Mouse (Mus musculus) midbrain, embryonic 16.5 days (tissue): ENCODE measurements around the gene Csf3. TPM values are rescaled to one million over a fixed set of nuclear protein-coding genes. Genes with fewer than 3 reads are reported as not detected.
A peak's percentile ranks its signal among the peaks of the same experiment; 100 is the strongest.
"Not testable (repeated sequence)": the region's sequence is repeated elsewhere in the genome, so short reads cannot be mapped to it uniquely, and the experiment has no call there.

Source experiments
- ATAC-seq: fragments of 200-750 bp; cut with Nextera tagmentation; 2 replicates; pipeline ENCODE4 v1.8.0; 2017; ENCODE audit warnings: moderate TSS enrichment
- H3K27ac ChIP-seq: fragments of 300-500 bp; sonication (generic); 2 replicates; pipeline ENCODE4 v1.5.1; 2014; ENCODE audit warnings: mild to moderate bottlenecking, low read length, mixed read lengths
- H3K27me3 ChIP-seq: fragments of 300-500 bp; sonication (generic); 2 replicates; pipeline ENCODE4 v1.6.1; 2014; ENCODE audit warnings: low read depth, low read length, mixed read lengths; ENCODE audit not compliant: control insufficient read depth, insufficient read depth
- H3K36me3 ChIP-seq: fragments of 300-500 bp; sonication (generic); 2 replicates; pipeline ENCODE4 v1.6.1; 2014; ENCODE audit warnings: mild to moderate bottlenecking, low read length, moderate library complexity, mixed read lengths; ENCODE audit not compliant: control insufficient read depth, insufficient read depth
- H3K4me1 ChIP-seq: fragments of 300-500 bp; sonication (generic); 2 replicates; pipeline ENCODE4 v1.6.1; 2014; ENCODE audit warnings: mild to moderate bottlenecking, low read length, mixed read lengths; ENCODE audit not compliant: control insufficient read depth, insufficient read depth
- H3K4me2 ChIP-seq: fragments of 300-500 bp; sonication (generic); 2 replicates; pipeline ENCODE4 v1.6.1; 2014; ENCODE audit warnings: mild to moderate bottlenecking, low read length, mixed read lengths
- H3K4me3 ChIP-seq: fragments of 300-500 bp; sonication (generic); 2 replicates; pipeline ENCODE4 v1.5.1; 2014; ENCODE audit warnings: low read depth, mild to moderate bottlenecking, low read length, moderate library complexity, mixed read lengths
- H3K9ac ChIP-seq: fragments of 300-500 bp; sonication (generic); 2 replicates; pipeline ENCODE4 v1.6.1; 2014; ENCODE audit warnings: low read depth, low read length, mixed read lengths
- H3K9me3 ChIP-seq: fragments of 300-500 bp; sonication (generic); replicated peaks from 2 replicates; pipeline ENCODE4 v1.6.1; 2014; ENCODE audit warnings: mild to moderate bottlenecking, low read length, mixed read lengths; ENCODE audit not compliant: control insufficient read depth, poor library complexity, severe bottlenecking
- WGBS: fragments of 180-500 bp; shearing (Covaris S2); extraction: QIAGEN DNeasy Blood & Tissue Kit; methylation state at CpG from one replicate; pipeline ENCODE4 v1.1.7; 2014; 5-methylcytosine and 5-hydroxymethylcytosine counted together
- polyA plus RNA-seq: library from polyadenylated mRNA; unstranded; fragments of >200 nt; fragmentation: Nextera tagmentation; extraction: Ambion mirVana; gene quantifications from 2 replicates; pipeline ENCODE4 v1.2.1, GENCODE M21; 2015

Csf3 gene
- polyA plus RNA-seq, 1 experiment from 2014 or later: not detected

GRCm38 (mm10) chr11:98734020-98734419 is 33.0 kb downstream of the Csf3 start:
- Histone ChIP-seq H3K4me1 (peaks cover 7% of the 10 kb centered on the region), H3K4me3 (no peak overlapping the region), H3K4me2 (no peak overlapping the region), H3K9me3 (no peaks in the 10 kb centered on the region), H3K27ac (no peak overlapping the region), H3K27me3 (no peaks in the 10 kb centered on the region), H3K36me3 (no peaks in the 10 kb centered on the region), H3K9ac (no peak overlapping the region)
- ATAC-seq: no peak
- WGBS: 78% methylated on average over 3 of the region's 3 CpGs

DNA sequence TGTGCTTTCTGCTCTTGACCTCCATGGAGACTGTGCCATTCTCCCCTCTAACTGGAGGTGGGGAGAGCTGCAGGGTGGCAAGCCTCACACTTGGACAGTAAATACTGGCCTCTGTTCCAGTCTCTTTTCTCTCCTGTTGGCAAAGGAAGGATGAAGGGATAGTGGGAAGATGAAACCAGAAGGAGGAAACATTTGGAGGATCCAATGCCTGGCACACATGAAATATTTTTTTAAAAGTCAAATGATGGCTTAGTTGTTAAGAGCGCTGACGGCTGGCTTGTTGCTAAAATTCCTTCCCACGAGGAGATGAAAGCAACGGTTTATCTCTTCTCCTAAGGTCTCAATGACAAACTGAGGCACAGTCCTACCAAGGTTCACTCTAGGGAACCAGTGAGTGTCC is 34.0 kb downstream of the Csf3 start:
- Histone ChIP-seq H3K4me2 (no peak overlapping the region), H3K4me1 (peaks cover 13% of the 10 kb centered on the region), H3K9me3 (no peaks in the 10 kb centered on the region), H3K9ac (no peak overlapping the region), H3K27me3 (no peaks in the 10 kb centered on the region), H3K27ac (no peak overlapping the region), H3K4me3 (no peak overlapping the region), H3K36me3 (no peaks in the 10 kb centered on the region)
- no peak for ATAC-seq
- WGBS: 93% methylated on average over 4 of the region's 4 CpGs

DNA sequence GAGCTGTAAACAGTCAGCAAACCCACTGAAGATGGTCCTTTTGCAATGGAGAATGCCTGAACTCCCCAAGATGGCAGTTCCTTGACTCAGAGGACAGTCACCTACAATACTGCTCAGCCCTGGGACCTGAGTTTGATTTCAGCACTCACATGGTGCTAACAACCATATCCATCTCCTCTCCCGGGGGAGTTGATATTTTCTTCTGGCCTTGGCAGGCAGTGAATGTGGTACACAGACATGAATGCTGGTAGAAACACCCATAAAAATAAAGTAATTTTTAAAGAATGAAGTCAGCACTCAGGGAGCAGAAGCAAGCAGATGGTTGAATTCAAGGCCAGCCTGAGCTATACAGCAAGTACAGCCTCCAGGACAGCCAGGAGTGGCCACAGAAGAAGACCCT is 35.1 kb downstream of the Csf3 start:
- no peaks in the 10 kb centered on the region for H3K27me3 ChIP-seq
- WGBS: 93% methylated on average over 1 of the region's 1 CpGs
- H3K9ac ChIP-seq: no peak overlapping the region
- no peaks in the 10 kb centered on the region for H3K9me3 ChIP-seq
- H3K4me2 ChIP-seq: no peak overlapping the region
- no peak overlapping the region for H3K27ac ChIP-seq
- no peaks in the 10 kb centered on the region for H3K36me3 ChIP-seq
- H3K4me1 ChIP-seq: peaks cover 22% of the 10 kb centered on the region
- no peak overlapping the region for H3K4me3 ChIP-seq
- ATAC-seq: no peak

DNA sequence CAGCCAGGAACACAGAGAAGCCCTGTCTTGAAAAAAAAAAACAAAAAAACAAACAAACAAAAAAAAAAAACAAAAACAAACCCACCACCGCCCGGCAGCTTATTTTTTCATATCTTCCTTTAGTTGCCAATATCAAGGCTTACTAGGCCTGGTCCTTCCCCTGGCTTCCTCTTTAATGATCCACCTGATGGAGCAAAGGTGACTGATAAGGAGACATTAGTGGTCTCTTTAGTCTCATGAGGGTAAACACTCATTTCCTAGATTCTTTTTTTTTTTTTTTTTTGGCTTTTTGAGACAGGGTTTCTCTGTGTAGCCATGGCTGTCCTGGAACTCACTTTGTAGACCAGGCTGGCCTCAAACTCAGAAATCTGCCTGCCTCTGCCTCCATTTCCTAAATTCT is 36.2 kb downstream of the Csf3 start:
- not testable (repeated sequence) for H3K27me3 ChIP-seq, H3K36me3 ChIP-seq, H3K9ac ChIP-seq, H3K4me2 ChIP-seq, H3K27ac ChIP-seq, ATAC-seq, H3K4me3 ChIP-seq, H3K9me3 ChIP-seq
- WGBS: 98% methylated on average over 2 of the region's 2 CpGs
- H3K4me1 ChIP-seq: peaks cover 22% of the 10 kb centered on the region

GRCm38 (mm10) chr11:98738428-98738911 is 37.4 kb downstream of the Csf3 start:
- H3K36me3 ChIP-seq: no peaks in the 10 kb centered on the region
- ATAC-seq: no peak
- no peaks in the 10 kb centered on the region for H3K27me3 ChIP-seq
- peak overlapping the region; percentile 11; the same call in 1 of the 2 replicates for H3K9ac ChIP-seq
- 18% methylated on average over 4 of the region's 4 CpGs for WGBS
- no peaks in the 10 kb centered on the region for H3K9me3 ChIP-seq
- no peak overlapping the region for H3K4me3 ChIP-seq
- H3K27ac ChIP-seq: peak overlapping the region; percentile 56
- H3K4me2 ChIP-seq: peak overlapping the region; percentile 24; the same call in 1 of the 2 replicates
- H3K4me1 ChIP-seq: peaks cover 24% of the 10 kb centered on the region

DNA sequence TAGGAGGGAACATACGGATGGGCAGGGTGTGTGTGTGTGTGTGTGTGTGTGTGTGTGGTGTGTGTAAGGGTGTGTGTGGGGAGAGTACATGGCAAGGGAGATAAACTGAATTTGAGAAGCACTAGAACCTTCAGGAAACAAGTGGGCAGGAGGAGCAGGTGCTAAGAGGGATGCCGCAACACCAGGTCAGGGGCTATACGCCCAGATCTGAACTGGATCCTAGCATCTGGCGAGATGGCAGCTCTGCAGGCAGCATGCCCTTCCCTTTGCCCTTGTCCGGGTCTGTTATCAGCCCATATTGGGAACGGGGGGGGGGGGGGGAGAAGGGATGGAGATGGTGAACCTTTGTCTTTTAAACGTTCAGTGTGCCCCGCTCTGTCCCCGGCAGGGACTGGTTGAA is 37.9 kb downstream of the Csf3 start:
- ATAC-seq: no peak
- H3K9ac ChIP-seq: peak overlapping the region; percentile 11; the same call in 1 of the 2 replicates
- no peaks in the 10 kb centered on the region for H3K36me3 ChIP-seq
- H3K4me1 ChIP-seq: peaks cover 27% of the 10 kb centered on the region
- peak overlapping the region; percentile 56 for H3K27ac ChIP-seq
- H3K9me3 ChIP-seq: no peaks in the 10 kb centered on the region
- H3K27me3 ChIP-seq: no peaks in the 10 kb centered on the region
- no peak overlapping the region for H3K4me3 ChIP-seq
- 55% methylated on average over 8 of the region's 9 CpGs for WGBS
- H3K4me2 ChIP-seq: peak overlapping the region; percentile 24; the same call in 1 of the 2 replicates

DNA sequence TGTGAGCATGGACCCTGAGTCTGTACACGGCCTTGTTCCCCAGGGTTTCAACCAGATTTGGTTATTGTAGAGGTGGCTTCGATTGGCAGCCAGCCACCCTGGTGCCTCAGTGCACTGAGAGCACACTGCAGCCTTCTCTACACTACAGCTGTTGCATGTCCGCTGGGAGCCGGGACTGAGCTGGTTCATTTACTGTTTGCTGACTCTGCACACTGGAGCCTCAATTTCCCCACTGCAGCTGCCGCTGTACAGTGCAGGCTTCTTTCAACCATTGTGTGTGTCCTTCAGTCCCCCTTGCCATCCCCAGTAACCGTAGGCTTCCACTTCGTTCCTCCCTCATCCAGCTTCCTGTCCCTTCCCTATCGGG is 38.9 kb downstream of the Csf3 start:
- Histone ChIP-seq H3K4me2 (peak overlapping the region; percentile 93), H3K4me1 (peaks cover 38% of the 10 kb centered on the region), H3K27me3 (no peaks in the 10 kb centered on the region), H3K27ac (peak overlapping the region; percentile 100), H3K36me3 (no peaks in the 10 kb centered on the region), H3K9ac (peak overlapping the region; percentile 96), H3K9me3 (no peaks in the 10 kb centered on the region), H3K4me3 (peak overlapping the region; percentile 83)
- 4% methylated on average over 8 of the region's 8 CpGs for WGBS
- ATAC-seq: no peak

GRCm38 (mm10) chr11:98740393-98741050 is 39.5 kb downstream of the Csf3 start, which contains the start of gene Thra:
Gene Thra, plus strand, starts transcription at chr11:98740638.
- H3K27me3 ChIP-seq: no peaks in the 10 kb centered on the region

DNA sequence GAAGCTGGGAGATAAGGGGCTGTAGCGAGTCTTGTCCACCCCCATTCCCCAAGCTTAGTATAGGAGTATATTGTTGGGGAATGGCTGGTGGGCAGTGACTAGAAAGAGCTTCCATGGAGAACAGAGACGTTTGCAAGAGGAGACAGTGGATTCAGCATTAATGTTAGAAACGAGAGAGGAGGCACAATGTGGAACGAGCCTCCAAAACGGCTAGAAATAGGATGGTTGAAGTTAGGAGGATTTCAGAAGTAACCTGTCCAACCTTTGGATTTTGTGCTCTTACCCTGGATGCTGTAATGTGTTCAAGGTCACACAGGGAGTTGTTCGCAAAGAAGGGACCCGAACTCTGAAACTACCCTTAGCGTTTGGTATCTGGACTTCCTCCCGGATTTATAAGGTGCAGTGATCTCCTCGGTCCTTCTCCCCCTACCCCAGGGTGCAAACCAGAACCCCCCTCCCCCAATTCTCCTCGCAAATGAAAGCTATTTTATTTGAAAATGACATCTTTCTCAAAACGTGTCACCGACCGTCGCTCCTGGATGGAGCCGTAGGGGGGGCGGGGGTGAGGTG is 40.1 kb downstream of the Csf3 start:
- no peaks in the 10 kb centered on the region for H3K9me3 ChIP-seq
- H3K4me3 ChIP-seq: peak overlapping the region; percentile 83
- H3K9ac ChIP-seq: peak overlapping the region; percentile 96
- peak overlapping the region; percentile 93 for H3K4me2 ChIP-seq
- H3K27me3 ChIP-seq: no peaks in the 10 kb centered on the region
- no peaks in the 10 kb centered on the region for H3K36me3 ChIP-seq
- H3K4me1 ChIP-seq: peaks cover 50% of the 10 kb centered on the region
- WGBS: under 1% methylated on average over 17 of the region's 17 CpGs
- H3K27ac ChIP-seq: peak overlapping the region; percentile 100
- ATAC-seq: no peak

More at GRCm38 (mm10) chr11:98740393-98741050, 39.5 kb downstream of the Csf3 start, which contains the start of gene Thra:
- Histone ChIP-seq H3K9ac (peak within 1 kb of the TSS; percentile 96), H3K4me3 (peak within 1 kb of the TSS; percentile 83), H3K36me3 (no peaks in the 10 kb centered on the region), H3K4me2 (peak within 1 kb of the TSS; percentile 93), H3K4me1 (peaks cover 43% of the 10 kb centered on the region), H3K27ac (peak within 1 kb of the TSS; percentile 100), H3K9me3 (no peaks in the 10 kb centered on the region)
- ATAC-seq: peak; percentile 31
- WGBS: under 1% methylated on average over 22 of the region's 22 CpGs
